Mouse (Mus musculus) ES-CJ7 (cell line): ENCODE data around the gene Gpkow.
"Not testable (repeated sequence)": the region's sequence is repeated elsewhere in the genome, so short reads cannot be mapped to it uniquely, and the experiment has no call there.

Experiments used
- DNase-seq: peaks from one replicate; pipeline ENCODE4 v3.0.0; 2011; ENCODE audit warnings: low read depth, low spot score

Gpkow gene

DNA sequence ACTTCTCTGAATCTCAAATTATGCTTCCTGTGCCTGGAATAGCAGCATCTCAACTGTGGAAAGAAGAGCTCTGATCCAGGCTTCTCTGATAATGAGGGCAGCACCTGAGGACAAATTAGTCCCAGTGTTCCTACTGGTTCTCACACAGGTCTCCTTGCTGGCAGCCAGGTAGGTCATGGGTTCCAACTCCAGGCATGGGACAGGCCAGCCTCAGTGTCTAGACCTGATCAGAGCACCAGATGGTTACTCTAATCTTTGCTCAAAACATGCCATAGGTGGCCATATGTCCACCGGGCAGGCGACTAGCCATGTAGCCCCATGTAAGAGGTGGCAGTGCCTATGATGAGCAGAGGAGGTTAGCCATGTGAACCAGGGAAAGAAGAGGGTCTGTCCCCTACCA, 8.6 kb upstream of the Gpkow start:
- DNase-seq = no peak

DNA sequence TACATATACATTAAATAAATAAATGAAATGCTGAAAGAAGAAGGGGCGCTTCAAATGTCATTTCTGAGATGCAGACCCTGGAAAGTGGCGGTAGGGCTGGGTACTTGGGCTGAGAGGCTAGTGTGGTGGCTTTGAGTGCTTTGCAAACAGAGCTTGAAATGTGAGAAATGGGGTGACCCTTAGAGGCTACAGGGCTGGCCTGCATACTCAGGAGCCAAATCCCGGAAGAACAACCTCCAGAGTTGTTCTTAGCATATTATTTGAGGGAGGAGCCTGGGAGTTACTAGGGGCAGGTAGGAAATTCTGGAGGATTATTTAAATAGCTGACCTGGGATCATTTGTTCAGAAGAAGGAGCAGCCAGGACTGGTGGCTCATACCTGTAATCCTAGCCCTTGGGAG, 6.4 kb upstream of the Gpkow start:
- DNase-seq = no peak

DNA sequence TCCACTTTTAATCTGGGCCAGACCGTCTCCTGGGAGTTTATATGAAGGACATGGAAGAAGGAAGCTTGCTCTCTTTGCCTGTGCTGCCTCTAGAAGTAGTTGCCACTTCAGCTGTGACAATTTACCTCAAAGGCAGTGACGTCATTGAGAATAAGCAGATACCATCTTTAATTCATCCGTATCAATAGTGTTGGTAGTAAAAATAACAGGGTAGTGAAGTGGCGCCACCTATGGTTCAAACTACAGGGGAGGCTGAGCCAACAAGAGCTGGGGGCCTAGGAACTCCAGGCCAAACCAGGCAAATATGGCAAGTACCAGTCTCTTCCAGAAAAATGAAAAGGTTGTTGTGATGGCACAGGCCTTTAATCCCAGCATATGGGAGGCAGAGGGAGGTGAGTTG, 4.1 kb upstream of the Gpkow start:
- DNase-seq = peak; percentile 52

DNA sequence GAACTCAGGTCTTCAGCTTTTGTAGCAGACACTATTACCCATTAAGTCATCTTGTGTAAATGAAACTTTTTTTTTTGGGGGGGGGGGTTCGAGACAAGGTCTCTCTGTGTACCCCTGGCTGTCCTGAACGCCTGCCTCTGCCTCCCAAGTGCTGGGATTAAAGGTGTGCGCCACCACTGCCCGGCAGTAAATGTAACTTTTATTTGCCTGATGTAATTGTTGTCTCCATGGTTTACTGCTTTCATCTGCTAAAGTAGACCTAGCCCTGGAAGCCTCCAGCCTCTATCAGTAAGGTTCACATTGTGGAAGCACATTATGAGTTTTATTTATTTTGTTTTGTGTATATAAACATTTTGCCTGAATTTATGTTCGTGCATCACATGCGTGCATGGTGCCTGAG, 411 bp upstream of the Gpkow start:
- DNase-seq = no peak

DNA sequence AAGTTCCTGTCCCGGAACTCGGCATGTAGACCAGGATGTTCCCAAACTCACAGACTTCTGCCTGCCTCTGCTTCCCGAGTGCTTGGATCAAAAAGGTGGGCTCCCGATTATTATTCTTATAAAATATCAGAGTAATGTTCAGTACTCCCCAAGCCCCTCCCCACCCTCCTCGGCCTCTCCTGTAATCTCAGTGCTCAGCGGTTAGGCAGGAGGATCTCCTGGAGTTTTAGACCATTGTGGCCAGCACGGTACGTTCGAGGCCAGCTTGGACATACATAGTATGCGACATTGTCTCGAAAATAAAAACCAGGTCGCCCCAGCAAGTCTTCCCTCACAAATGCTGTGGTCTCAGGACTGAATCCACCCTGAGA, 16.8 kb downstream of the Gpkow start:
- DNase-seq = not testable (repeated sequence)

DNA sequence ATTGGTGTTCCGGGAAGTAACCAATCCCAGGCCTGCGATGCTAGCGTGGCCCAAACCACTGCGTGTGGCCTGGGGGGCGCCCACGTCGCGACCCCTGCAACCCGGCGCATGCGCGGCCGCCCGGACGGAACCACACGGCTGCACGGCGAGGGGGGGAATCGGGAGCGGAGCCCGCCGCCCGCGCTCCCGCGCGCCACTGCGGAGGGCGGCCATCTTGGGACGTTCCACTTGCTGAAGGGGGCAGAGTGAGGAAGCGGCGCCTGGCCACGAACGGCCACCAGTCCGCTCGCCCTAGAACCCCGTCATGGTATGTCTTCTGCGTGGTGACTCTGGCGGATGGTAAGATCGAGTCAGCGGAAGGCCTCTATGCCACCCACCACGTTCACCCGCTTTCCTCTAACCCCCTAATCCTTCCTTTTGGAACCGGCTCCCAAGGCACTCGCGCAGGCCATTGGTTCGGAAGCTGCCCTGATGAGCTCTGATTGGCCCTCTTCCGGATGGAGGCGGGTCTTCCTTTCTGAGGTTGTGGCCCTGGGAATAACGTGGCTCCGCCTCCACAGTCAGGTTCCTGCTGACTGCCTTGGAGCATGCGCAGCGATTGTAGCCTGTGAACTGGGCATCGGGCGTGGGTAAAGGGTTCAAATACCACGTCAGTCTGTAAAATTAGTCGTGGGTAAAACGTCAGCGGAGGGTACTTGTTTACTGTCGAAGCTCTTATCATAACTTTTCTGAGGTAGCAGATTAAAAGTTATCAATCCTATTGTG, 17.4 kb downstream of the Gpkow start, which contains the start of gene Wdr45:
Gene Wdr45 (plus strand): TSS at position 199 of the 765 bp plus-strand sequence.
- peak; percentile 96 for DNase-seq

DNA sequence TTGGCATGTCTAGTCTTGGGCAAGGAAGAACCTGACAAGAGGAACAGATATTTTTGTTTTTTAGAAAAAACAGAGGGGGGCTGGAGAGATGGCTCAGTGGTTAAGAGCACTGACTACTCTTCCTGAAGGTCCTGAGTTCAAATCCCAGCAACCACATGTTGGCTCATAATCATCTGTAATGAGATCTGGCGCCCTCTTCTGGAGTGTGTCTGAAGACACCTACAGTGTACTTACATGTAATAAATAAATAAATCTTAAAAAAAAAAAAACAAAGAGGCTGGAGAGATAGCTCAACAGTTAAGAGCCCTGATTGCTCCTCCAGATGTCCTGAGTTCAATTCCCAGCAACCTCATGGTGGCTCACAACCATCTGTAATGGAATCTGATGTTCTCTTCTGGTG, 19.1 kb downstream of the Gpkow start:
- peak; percentile 55 for DNase-seq

DNA sequence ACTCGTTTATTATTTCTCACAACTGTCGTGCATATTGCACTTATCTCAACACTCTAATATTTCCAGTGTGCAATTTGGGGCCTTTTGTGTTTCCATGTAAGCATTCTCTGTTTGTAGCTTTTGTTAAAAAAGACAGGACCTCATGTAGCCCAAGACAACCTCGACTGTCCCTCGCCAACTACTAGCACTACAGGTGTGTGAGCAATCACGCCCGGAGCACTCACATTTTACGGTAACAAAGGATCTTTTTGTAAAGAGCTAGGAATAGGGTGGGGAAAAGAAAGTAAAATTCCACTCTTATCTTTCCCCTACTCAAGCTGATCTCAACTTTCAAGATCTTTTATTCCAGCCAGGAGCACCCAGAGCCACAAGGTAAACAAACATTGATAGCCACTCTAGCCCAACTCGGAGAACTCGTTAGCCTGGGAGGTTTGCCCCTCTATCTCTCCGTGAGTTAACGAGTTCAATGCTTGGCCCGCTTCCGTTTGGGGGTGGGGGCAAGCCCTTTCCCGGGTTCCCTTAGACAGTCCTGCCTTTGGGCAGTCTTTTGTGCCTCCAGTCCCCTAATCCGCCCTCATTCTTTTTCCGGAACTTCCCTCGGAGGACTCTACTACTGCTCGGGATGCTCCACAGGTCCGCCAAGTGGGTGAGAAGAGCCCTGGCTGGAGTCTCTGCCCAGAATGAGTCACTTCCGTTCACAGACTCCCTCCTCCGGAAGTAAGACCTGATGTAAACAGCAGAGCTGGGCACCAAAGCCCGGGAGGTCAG, 24.8 kb downstream of the Gpkow start, which contains the start of gene Gm45208:
Gene Gm45208 (plus strand): TSS at position 732 of the 768 bp plus-strand sequence.
- peak; percentile 81 for DNase-seq

DNA sequence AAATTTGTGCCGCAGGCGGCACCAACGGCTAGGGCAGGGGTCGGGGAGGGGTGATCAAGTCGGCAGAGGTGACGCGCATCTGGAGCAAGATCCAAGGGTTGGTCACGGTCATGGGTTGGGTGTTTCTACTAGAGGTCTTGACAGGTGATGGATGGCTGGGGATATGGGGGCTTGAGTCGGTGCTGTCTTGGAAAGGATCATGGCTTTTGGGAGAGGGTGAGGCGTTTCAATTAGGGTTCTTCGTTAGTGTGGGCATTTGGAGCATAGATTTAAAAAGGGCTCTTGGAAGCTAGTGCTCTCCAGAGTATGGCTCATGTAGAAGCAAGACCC, 25.3 kb downstream of the Gpkow start:
- DNase-seq = no peak

DNA sequence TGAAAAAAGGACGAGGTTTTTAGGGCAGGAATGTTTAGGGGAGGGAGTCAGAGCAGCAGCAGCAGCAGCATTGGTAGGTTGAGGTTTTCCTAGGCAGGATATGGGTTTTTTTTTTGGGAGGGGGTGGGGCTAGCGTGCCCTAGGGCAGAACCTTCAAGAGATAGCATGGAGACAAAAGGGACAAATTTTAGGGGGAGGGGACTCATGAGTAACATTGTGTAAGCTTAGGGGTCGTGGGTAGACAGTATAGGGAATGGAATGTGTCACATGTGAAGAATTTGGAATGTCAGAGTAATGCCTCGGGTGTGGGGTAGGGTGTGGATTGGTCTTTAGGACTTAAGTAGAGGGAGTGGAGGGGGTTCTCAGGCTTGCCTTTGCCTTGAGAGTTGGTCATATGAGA, 25.8 kb downstream of the Gpkow start:
- peak; percentile 78 for DNase-seq

DNA sequence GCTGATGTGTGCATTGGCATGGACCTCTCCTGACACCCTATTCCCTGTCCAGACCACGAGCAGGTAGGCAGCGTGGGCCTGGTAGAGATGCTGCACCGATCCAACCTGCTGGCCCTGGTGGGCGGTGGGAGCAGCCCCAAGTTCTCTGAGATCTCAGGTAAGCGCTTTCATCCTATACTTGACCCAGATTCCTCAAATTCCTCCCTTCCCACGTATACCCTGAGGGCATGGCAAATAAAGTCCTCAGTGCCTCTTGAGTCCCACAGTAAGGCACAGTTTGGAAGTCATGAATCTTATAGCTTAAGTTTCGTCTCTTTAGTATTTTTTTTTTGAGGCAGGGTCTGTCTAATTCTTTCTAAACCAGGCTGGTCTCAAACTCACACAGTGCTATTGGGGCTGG, 27.2 kb downstream of the Gpkow start:
- DNase-seq = no peak

DNA sequence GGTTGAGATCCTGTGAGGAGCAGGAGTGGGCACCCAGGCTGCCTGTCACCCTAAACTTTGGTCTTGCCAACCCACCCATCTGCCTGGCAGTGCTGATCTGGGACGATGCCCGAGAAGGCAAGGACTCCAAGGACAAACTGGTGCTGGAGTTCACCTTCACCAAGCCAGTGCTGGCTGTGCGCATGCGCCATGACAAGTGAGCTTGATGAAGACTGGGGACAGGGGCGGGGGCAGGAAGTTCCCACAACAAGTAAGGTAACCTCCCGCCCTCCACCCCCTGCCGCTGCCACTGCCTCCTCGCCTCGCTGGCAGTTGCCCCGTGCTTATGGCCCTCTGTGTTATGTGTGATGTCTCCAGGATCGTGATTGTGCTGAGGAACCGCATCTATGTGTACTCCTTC, 28.9 kb downstream of the Gpkow start:
- peak; percentile 74 for DNase-seq

DNA sequence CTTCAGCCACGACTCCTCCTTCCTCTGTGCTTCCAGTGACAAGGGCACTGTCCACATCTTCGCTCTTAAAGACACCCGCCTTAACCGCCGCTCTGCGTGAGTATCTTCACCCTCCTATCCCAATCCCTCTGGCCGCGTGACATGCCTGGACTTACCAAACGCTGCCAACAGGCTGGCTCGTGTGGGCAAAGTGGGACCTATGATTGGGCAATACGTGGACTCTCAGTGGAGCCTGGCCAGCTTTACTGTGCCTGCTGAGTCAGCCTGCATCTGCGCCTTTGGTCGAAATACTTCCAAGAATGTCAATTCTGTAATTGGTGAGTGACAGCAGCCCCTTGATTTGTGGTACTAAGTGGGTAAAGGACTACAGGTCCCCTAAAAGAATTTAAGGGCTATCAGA, 30.2 kb downstream of the Gpkow start:
- DNase-seq = no peak

DNA sequence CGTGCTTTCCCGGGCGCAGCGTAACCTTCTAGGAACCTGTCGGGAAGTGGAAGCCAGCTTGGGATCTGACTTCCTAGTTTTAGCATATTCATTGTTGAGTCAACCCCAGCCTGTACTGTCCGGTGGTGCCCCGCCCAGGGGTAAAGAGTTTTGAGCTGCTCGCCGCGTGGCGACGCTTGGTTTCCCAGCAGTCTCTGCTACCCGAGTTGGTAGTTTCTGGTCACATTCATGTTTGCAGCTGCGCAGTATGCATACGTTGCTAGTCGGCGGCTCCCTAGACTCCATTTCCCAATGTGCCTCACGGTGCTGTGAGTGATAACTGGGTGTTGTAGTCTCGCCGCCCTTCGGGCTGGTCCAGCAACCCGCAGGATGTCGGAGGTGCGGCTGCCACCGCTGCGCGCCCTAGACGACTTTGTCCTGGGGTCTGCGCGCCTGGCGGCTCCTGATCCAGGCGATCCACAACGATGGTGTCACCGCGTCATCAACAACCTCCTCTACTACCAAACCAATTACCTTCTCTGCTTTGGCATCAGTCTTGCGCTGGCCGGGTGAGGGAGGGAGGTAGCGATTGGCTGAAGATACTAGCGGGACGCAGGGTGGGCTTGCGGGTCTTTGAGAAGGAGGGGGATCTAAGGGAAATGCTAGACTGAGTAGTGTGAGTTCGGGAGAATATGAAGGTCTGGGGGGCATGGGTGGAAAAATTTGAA, 31.4 kb downstream of the Gpkow start, which contains the start of gene Praf2:
Gene Praf2 (plus strand): TSS at position 225 of the 707 bp plus-strand sequence.
- peak; percentile 96 for DNase-seq

DNA sequence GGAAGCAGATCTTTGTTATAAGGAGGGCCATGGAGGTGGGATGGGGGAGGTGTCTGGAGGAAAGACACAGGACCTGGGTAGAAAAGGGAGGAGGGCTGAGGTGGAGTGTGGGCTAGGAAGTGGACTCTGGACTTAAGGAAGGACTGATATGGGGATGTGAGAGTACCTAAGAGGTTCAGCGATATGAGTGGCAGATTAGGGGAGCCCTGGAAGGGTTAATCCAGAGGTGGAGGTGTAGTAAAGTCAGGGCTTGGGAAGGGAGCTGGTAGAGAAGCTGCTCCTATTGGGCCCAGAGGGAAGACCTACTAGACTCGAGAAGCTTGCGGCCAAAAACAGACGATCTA, 32.0 kb downstream of the Gpkow start:
- no peak for DNase-seq

DNA sequence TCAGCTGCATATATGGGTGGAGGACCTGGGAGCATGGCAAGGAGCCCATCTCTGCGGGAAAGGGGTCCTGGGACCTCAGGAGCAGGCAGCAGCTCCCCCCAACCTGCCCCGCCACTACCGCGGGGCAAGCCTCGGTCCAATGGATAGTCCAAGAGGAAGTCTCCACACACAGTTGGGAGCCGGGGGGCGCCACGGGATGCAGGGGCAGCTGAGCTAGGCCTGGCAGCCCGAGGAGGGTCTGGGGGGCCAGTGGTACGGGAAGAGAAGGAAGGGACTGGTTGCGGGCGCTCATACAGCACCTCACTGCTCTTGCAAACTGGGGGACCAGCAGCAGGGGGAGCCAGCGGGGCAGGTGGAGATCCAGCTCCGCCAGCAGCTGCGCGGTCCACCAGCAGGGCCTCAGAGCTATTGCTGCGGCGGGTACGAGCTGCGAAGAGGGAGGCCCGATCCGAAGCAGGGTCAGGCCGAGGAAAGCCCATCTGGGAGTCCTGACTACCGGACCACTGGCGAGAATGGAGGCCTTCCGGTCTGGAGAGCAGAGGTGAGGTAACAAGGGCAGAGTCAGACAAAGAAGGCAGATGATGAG, 36.7 kb downstream of the Gpkow start:
- peak; percentile 64 for DNase-seq

DNA sequence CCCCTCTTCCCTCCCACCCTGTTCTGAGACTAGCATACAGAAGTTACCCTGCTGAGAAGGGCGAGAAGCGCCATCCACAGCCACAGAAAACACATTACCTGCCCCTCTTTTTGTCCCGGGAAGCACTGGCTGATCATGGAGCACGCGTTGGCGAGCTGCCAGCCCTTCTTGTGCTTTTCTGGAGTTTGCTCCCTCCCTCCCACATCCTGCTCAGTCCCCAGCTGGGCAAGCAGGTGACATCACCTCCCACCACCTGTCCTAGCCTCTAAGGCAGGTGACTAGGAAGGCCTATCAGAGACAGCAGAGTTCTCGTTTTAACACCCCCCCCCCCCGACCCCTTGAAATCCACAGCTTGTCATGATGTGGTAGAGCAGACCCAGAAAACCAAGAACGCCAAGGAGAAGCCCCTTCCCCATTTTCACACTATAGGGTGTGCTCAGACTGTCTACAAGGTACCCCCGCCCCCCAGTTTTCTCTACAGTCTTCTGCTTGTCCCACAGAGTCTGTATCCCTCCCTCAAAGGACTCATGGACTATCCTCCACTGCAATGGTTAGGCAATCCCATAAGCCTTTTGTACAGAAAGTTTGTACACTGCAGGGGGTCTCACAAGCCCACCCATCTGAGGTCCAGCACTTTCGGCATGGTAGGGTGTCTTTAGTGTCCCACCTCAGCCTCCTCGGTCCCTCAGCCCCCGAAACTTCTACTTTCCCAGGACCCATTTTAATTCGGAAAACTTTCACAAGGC, 42.6 kb downstream of the Gpkow start:
- no peak for DNase-seq

DNA sequence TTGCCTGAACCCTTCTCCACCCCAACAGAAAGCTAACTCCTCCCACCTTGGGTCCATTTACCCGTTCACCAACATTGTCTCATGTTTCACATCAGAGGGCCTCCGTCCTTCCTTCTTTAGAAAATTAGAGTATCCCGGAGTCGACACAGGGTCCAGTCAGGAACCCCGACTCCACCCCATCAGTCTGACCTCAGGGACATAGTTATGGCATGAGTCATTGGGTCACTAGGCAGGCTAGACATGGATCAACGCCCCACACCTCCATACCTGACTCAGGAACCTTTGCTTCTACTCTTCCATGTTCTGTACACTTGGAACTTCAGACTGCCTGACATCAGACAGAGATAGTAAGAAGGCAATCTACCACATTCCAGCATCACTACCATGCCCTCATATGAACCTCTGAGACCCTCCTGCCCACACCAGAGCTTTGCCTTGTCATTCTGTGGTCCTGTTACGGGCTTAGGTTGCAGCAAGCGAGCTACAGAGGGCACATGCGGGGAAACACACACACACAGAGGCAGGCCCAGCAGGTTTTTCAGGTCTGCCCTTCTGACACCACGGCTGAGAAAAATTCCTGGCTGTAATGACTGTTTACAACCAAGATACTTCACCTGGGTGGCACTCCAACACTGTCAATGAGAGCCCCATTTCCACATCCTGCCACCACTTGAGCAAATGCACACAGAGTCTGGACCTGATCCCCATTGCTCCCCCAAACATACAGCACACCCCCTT, 43.3 kb downstream of the Gpkow start:
- DNase-seq = no peak

DNA sequence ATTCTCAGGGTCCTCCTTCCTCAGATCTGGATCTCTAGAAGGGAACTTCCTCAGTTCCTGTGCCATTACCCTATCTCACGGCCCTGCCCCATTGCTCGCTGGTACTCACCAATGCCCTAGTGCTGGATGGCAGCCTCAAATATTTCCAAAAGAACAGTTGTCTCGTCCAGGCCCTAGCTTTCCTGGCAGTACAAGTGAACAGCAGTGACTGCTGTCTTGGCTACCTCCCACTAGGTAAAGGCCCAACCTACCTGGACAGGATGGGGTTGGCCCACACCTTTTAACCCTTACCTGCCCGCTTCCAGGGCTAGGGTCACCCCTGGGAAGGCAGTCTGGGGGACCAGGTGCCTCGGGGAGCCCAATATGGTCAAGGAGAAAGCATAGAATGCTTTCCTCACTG, 44.2 kb downstream of the Gpkow start:
- DNase-seq = no peak

DNA sequence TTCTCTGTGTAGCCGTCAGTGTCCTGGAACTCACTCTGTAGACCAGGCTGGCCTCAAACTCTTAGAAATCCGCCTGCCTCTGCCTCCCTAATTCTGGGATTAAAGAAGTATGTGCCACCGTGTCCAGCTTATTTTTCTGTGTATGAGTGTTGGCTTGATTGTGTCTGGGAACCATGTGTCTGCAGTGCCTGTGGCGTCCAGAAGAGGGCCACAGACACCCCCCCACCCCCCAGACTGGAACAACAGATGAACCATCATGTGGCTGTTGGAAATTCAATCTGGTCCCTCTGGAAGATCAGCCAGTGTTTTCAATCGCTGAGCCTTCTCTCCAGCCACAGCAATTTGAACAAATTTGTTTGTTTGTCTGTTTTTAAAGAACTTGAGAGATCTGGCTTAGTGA, 46.5 kb downstream of the Gpkow start:
- no peak for DNase-seq

DNA sequence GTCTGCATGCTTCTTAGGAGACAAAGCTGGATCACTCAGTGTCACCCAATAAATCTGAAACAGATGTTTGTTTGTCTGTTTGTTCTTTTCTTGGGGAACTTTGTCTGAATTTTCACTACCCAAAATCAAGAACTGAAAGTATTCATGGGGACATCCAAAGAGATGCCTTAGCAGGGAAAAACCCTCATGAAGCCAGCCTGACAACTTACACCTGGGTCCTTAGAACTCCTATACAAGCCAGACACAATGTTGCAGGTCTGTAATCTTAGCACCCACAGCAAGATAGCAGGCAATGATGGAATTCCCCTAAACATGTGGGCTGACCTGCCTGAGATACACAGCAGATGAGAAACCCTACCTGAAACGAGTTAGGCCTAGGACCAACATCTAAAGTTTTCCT, 48.0 kb downstream of the Gpkow start:
- DNase-seq = no peak
